Comparison of ENCODE assay signal across 18 mouse cellular contexts in genomic region chr14:34332476-34332875, GRCm38 (mm10). TPM values are rescaled to one million over a fixed set of nuclear protein-coding genes. Genes with fewer than 3 reads are reported as not detected.
DNase-seq lines count a peak whose midpoint lies in the region; ATAC-seq and TF ChIP-seq lines count a peak whose summit lies in the region.
"Had no signal": no experiment of that assay in that cellular context is flagged by ENCODE, and none has a peak within 500 bp of the region (broad histone marks: within the 10 kb centered on the region; RNA-seq: fewer than 3 reads in every experiment).

No protein-coding gene starts in this region.

- DNase-seq in forebrain, embryonic 10.5 days (ENCODE audit: extremely low spot score, low spot score): no peak
- DNase-seq in brain, adult 2 months (ENCODE audit: low read depth, low spot score): peak; percentile 48
- DNase-seq in frontal cortex, postnatal 10 days (ENCODE audit: low spot score in 2 of 2): peak; percentile 55 to 71
- peak; percentile 43 to 72 for DNase-seq in left cerebral cortex, postnatal 25 days (ENCODE audit: low spot score in 2 of 2)
- no peak for DNase-seq in embryonic facial prominence, embryonic 10.5 days (ENCODE audit: low spot score)
- no peak for DNase-seq in stomach, postnatal 0 days (ENCODE audit: low spot score)
- DNase-seq in gastrocnemius, postnatal 4 days (ENCODE audit: low spot score in 2 of 2): no peak
- DNase-seq: lung, postnatal 4 days; thymus, postnatal 36 days had no signal

- ATAC-seq in forebrain, embryonic 15.5 days (replicated peaks): peak; percentile 88
- ATAC-seq in stomach, postnatal 0 days (ENCODE audit: low FRiP score, low TSS enrichment): no peak

- H3K27me3 ChIP-seq in forebrain, embryonic 15.5 days: no peaks in the 10 kb centered on the region
- no peaks in the 10 kb centered on the region for H3K27me3 ChIP-seq in forebrain, embryonic 10.5 days (ENCODE audit: poor library complexity, severe bottlenecking)
- H3K27me3 ChIP-seq in embryonic facial prominence, embryonic 10.5 days (replicated peaks; ENCODE audit: low read depth, poor library complexity, severe bottlenecking): no peaks in the 10 kb centered on the region
- H3K27me3 ChIP-seq in stomach, postnatal 0 days (ENCODE audit: control insufficient read depth, insufficient read depth, low read length): no peaks in the 10 kb centered on the region
- H3K27me3 ChIP-seq: liver, embryonic 15.5 days had no signal

- H3K4me2 ChIP-seq in forebrain, embryonic 15.5 days (replicated peaks): no peak overlapping the region
- H3K4me2 ChIP-seq in stomach, postnatal 0 days (replicated peaks; ENCODE audit: low read depth): no peak overlapping the region
- H3K4me2 ChIP-seq: liver, embryonic 15.5 days had no signal

- H3K4me3 ChIP-seq in forebrain, embryonic 15.5 days: no peak overlapping the region
- no peak overlapping the region for H3K4me3 ChIP-seq in forebrain, embryonic 10.5 days
- H3K4me3 ChIP-seq in embryonic facial prominence, embryonic 10.5 days: no peak overlapping the region
- no peak overlapping the region for H3K4me3 ChIP-seq in stomach, postnatal 0 days (ENCODE audit: low read depth, low read length)
- H3K4me3 ChIP-seq: limb, embryonic 10.5 days; liver, embryonic 15.5 days; myocyte had no signal

- 56% methylated on average over 5 of the region's 5 CpGs for WGBS in forebrain, embryonic 15.5 days
- WGBS in forebrain, embryonic 10.5 days: 91% methylated on average over 5 of the region's 5 CpGs
- 89% methylated on average over 5 of the region's 5 CpGs for WGBS in embryonic facial prominence, embryonic 10.5 days
- 83% methylated on average over 5 of the region's 5 CpGs for WGBS in stomach, postnatal 0 days

- intact Hi-C loops in left cerebral cortex, postnatal 25 days (cut with DNase I): no loop called here

- no peak for TF ChIP-seq EP300 in stomach, postnatal 0 days (optimal IDR thresholded peaks at IDR 0.05)

- no peak overlapping the region for H3K9ac ChIP-seq in forebrain, embryonic 15.5 days (replicated peaks)
- H3K9ac ChIP-seq in stomach, postnatal 0 days (ENCODE audit: low read length): no peak overlapping the region
- H3K9ac ChIP-seq: liver, embryonic 15.5 days had no signal

- no peak for TF ChIP-seq CTCF in stomach, postnatal 0 days (IDR thresholded peaks at IDR 0.05; ENCODE audit: low read depth)

- H3K4me1 ChIP-seq in forebrain, embryonic 15.5 days: peaks cover 10% of the 10 kb centered on the region
- no peaks in the 10 kb centered on the region for H3K4me1 ChIP-seq in forebrain, embryonic 10.5 days
- no peaks in the 10 kb centered on the region for H3K4me1 ChIP-seq in embryonic facial prominence, embryonic 10.5 days
- no peaks in the 10 kb centered on the region for H3K4me1 ChIP-seq in stomach, postnatal 0 days (replicated peaks; ENCODE audit: control insufficient read depth, insufficient read depth)
- H3K4me1 ChIP-seq: limb, embryonic 10.5 days; liver, embryonic 15.5 days had no signal

- peak overlapping the region; percentile 79 for H3K27ac ChIP-seq in forebrain, embryonic 15.5 days (replicated peaks)
- no peak overlapping the region for H3K27ac ChIP-seq in forebrain, embryonic 10.5 days
- no peak overlapping the region for H3K27ac ChIP-seq in embryonic facial prominence, embryonic 10.5 days (replicated peaks)
- no peak overlapping the region for H3K27ac ChIP-seq in stomach, postnatal 0 days (replicated peaks)
- H3K27ac ChIP-seq: limb, embryonic 10.5 days; liver, embryonic 15.5 days had no signal

- H3K9me3 ChIP-seq in forebrain, embryonic 15.5 days: no peaks in the 10 kb centered on the region
- H3K9me3 ChIP-seq in forebrain, embryonic 10.5 days: no peaks in the 10 kb centered on the region
- H3K9me3 ChIP-seq in embryonic facial prominence, embryonic 10.5 days: no peaks in the 10 kb centered on the region
- H3K9me3 ChIP-seq in stomach, postnatal 0 days (ENCODE audit: control insufficient read depth, low read length): no peaks in the 10 kb centered on the region
- H3K9me3 ChIP-seq: limb, embryonic 10.5 days; liver, embryonic 15.5 days had no signal

- H3K36me3 ChIP-seq in forebrain, embryonic 15.5 days: peaks cover 64% of the 10 kb centered on the region
- peaks cover 92% of the 10 kb centered on the region for H3K36me3 ChIP-seq in forebrain, embryonic 10.5 days (replicated peaks)
- H3K36me3 ChIP-seq in embryonic facial prominence, embryonic 10.5 days (replicated peaks): peaks cover 96% of the 10 kb centered on the region
- H3K36me3 ChIP-seq in stomach, postnatal 0 days (ENCODE audit: control insufficient read depth, insufficient read depth, low read length): peaks cover 40% of the 10 kb centered on the region

RNA-seq across cellular contexts. Expression of gene Glud1, which starts 21.9 kb away (rescaled TPM):
- polyA plus RNA-seq in forebrain, embryonic 15.5 days (2015; fragmentation: Nextera tagmentation; extraction: Ambion mirVana): 93.2 and 100 TPM in 2 replicates
- 63.9 and 65.8 TPM in 2 replicates for polyA plus RNA-seq in forebrain, embryonic 10.5 days (2016; fragmentation: Nextera tagmentation; extraction: Ambion mirVana)
- total RNA-seq in left cerebral cortex, postnatal 25 days (2021): 100 to 1,000 TPM; 267 to 275 TPM
- 70.0 and 76.1 TPM in 2 replicates for polyA plus RNA-seq in embryonic facial prominence, embryonic 10.5 days (2016; fragmentation: Nextera tagmentation; extraction: Ambion mirVana)
- polyA plus RNA-seq in stomach, postnatal 0 days (2015; fragmentation: Nextera tagmentation; extraction: Ambion mirVana): 48.8 and 49.4 TPM in 2 replicates
- 100 to 1,000 TPM; 133 to 135 TPM for total RNA-seq in gastrocnemius, postnatal 4 days (2021)

RNA-seq across cellular contexts. Expression of gene Shld2, which starts 22.2 kb away (rescaled TPM):
- 7.6 and 8.0 TPM in 2 replicates for polyA plus RNA-seq in forebrain, embryonic 15.5 days (2015; fragmentation: Nextera tagmentation; extraction: Ambion mirVana)
- polyA plus RNA-seq in forebrain, embryonic 10.5 days (2016; fragmentation: Nextera tagmentation; extraction: Ambion mirVana): 8.4 and 9.8 TPM in 2 replicates
- 10 to 100 TPM; 11.9 to 12.5 TPM for total RNA-seq in left cerebral cortex, postnatal 25 days (2021)
- polyA plus RNA-seq in embryonic facial prominence, embryonic 10.5 days (2016; fragmentation: Nextera tagmentation; extraction: Ambion mirVana): 7.5 and 8.3 TPM in 2 replicates
- polyA plus RNA-seq in stomach, postnatal 0 days (2015; fragmentation: Nextera tagmentation; extraction: Ambion mirVana): 4.1 TPM in 2 replicates
- total RNA-seq in gastrocnemius, postnatal 4 days (2021): 10 to 100 TPM in 1 of 2 experiments, 1 to 10 TPM in 1; 9.2 to 13.0 TPM

RNA-seq across cellular contexts. Expression of gene Fam25c, which starts 22.8 kb away (rescaled TPM):
- not detected in 2 replicates for polyA plus RNA-seq in forebrain, embryonic 15.5 days (2015; fragmentation: Nextera tagmentation; extraction: Ambion mirVana)
- not detected in 2 replicates for polyA plus RNA-seq in forebrain, embryonic 10.5 days (2016; fragmentation: Nextera tagmentation; extraction: Ambion mirVana)
- total RNA-seq in left cerebral cortex, postnatal 25 days (2021): not detected
- not detected in 2 replicates for polyA plus RNA-seq in embryonic facial prominence, embryonic 10.5 days (2016; fragmentation: Nextera tagmentation; extraction: Ambion mirVana)
- 793 and 847 TPM in 2 replicates for polyA plus RNA-seq in stomach, postnatal 0 days (2015; fragmentation: Nextera tagmentation; extraction: Ambion mirVana)
- not detected for total RNA-seq in gastrocnemius, postnatal 4 days (2021)
- total RNA-seq: heart, adult 8-10 months; hematopoietic stem cell, adult 5-6 weeks; MEL had no signal
- polyA plus RNA-seq: C2C12; kidney, embryonic 14.5 days; limb, embryonic 10.5 days; myocyte had no signal

RNA-seq across cellular contexts. Expression of gene Sncg, which starts 42.1 kb away (rescaled TPM):
- polyA plus RNA-seq in forebrain, embryonic 15.5 days (2015; fragmentation: Nextera tagmentation; extraction: Ambion mirVana): 1.9 and 2.9 TPM in 2 replicates
- 1.3 and 2.2 TPM in 2 replicates for polyA plus RNA-seq in forebrain, embryonic 10.5 days (2016; fragmentation: Nextera tagmentation; extraction: Ambion mirVana)
- 1 to 10 TPM; 2.4 to 4.4 TPM for total RNA-seq in left cerebral cortex, postnatal 25 days (2021)
- 21.9 and 44.5 TPM in 2 replicates for polyA plus RNA-seq in embryonic facial prominence, embryonic 10.5 days (2016; fragmentation: Nextera tagmentation; extraction: Ambion mirVana)
- polyA plus RNA-seq in stomach, postnatal 0 days (2015; fragmentation: Nextera tagmentation; extraction: Ambion mirVana): 29.0 and 29.7 TPM in 2 replicates
- 10 to 100 TPM in 1 of 2 experiments, 1 to 10 TPM in 1; 7.9 to 18.7 TPM for total RNA-seq in gastrocnemius, postnatal 4 days (2021)
- total RNA-seq: hematopoietic stem cell, adult 5-6 weeks; MEL had no signal

RNA-seq across cellular contexts. Expression of gene Mmrn2, which starts 42.8 kb away (rescaled TPM):
- polyA plus RNA-seq in forebrain, embryonic 15.5 days (2015; fragmentation: Nextera tagmentation; extraction: Ambion mirVana): 4.2 and 4.3 TPM in 2 replicates
- polyA plus RNA-seq in forebrain, embryonic 10.5 days (2016; fragmentation: Nextera tagmentation; extraction: Ambion mirVana): 6.2 and 6.7 TPM in 2 replicates
- total RNA-seq in left cerebral cortex, postnatal 25 days (2021): 1 to 10 TPM; 3.6 to 4.2 TPM
- 6.4 and 7.8 TPM in 2 replicates for polyA plus RNA-seq in embryonic facial prominence, embryonic 10.5 days (2016; fragmentation: Nextera tagmentation; extraction: Ambion mirVana)
- polyA plus RNA-seq in stomach, postnatal 0 days (2015; fragmentation: Nextera tagmentation; extraction: Ambion mirVana): 4.1 TPM in 2 replicates
- 10 to 100 TPM; 17.4 to 17.5 TPM for total RNA-seq in gastrocnemius, postnatal 4 days (2021)
- total RNA-seq: hematopoietic stem cell, adult 5-6 weeks had no signal

Comparison
In these comparisons a context has a peak if more than half of its experiments do, and no peak if none do; other contexts are left out.
1. DNase-seq: peak in brain, adult 2 months (single experiment), frontal cortex, postnatal 10 days (2 of 2) and left cerebral cortex, postnatal 25 days (2 of 2); none in forebrain, embryonic 10.5 days (single experiment), embryonic facial prominence, embryonic 10.5 days (single experiment), stomach, postnatal 0 days (single experiment) and gastrocnemius, postnatal 4 days (0 of 2).
2. RNA of gene Fam25c, which starts 22.8 kb away (polyA plus RNA-seq): 793 to 847 TPM in stomach, postnatal 0 days; not detected in forebrain, embryonic 10.5 days, not detected in forebrain, embryonic 15.5 days and not detected in embryonic facial prominence, embryonic 10.5 days; every median in the first group is over 100 times any median in the second.